Mouse (Mus musculus) retina, postnatal 7 days (tissue): ENCODE measurements around the gene Krtdap.
"Not testable (repeated sequence)": the region's sequence is repeated elsewhere in the genome, so short reads cannot be mapped to it uniquely, and the experiment has no call there.

Experiments
- DNase-seq: peaks from one replicate; pipeline ENCODE4 v3.0.0-alpha.2; 2012; ENCODE audit warnings: low read depth, low spot score

Krtdap gene

DNA sequence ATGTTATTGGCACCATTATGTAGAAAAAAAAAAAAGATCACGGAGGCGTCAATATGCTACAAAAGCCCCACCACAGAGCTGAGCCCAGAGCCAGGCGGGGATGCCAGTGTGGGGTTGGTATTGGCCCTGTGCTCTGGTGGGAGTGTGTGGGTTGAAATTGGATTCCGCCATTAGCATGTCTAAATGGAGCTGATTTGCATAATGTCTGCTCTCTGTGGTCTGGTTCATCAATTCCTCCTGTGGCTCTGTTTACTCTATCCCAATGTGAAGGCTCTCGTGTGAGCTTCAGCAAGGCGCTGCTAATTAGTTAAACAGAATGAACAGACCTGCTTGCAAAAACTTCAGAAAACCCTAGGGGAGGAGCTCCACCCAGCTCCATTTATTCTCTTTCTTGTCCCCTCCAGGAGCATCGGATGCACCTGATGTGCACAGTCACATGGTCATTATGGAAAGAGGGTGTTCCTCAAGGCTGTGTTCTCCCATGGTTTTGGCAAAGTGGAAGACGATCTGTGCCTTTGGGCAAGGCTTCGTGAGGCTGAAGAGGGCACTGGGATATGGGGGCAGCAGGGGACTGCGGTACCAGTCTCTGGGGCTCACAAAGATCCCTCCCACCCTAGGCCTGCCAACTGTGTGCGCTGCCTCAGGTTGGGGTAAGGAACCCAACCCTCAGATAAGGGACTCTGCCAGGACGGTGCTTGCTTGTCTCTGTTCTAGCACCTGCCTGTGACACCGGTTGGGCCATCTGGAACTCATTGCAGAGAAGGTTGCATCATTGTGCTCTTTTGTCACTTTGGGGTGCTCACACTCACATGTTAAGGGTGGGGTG lies 1.8 kb upstream of the Krtdap start:
- no peak for DNase-seq

GRCm38 (mm10) chr7:30790141-30790540 lies 2.4 kb downstream of the Krtdap start:
- DNase-seq: no peak

- DNase-seq: no peak
These were observed 4.2 kb downstream of the Krtdap start for GRCm38 (mm10) chr7:30791921-30792320.

DNA sequence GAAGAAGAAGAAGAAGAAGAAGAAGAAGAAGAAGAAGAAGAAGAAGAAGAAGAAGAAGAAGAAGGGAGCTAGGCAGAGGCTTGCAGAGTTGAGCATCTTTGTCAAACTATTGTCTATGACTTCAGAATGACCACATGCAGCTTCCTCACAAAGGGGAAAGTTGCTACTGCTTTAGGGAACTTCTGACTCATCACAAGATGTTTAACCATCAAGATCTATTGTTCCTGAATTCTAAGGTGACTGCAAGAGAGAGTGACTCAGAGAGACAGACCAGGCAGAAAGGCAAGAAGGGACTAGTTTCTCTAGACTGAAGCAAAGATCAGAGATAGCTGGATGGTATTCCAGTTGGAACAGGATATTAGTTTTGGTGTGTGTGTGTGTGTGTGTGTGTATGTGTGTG lies 7.2 kb downstream of the Krtdap start:
- no peak for DNase-seq

DNA sequence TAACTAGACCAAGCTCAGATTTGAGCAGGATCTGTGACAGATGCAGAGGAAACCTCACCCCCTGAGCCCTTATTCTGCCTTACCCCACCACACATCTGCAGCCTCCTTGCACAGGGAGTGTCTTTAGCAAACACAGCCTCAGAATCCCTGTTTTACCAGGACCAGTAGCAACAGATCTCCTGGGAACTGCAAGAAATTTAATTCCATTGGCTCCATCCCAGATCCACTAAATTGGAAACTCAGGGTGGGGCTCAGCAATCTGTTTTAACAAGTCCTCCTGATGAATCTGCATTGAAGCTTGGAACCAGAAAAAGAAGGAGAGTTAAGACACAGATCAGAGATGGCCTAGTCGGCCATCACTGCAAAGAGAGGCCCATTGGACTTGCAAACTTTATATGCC lies 9.1 kb downstream of the Krtdap start:
- no peak for DNase-seq

- no peak for DNase-seq
These were observed 13.0 kb downstream of the Krtdap start for GRCm38 (mm10) chr7:30800653-30801052.

DNA sequence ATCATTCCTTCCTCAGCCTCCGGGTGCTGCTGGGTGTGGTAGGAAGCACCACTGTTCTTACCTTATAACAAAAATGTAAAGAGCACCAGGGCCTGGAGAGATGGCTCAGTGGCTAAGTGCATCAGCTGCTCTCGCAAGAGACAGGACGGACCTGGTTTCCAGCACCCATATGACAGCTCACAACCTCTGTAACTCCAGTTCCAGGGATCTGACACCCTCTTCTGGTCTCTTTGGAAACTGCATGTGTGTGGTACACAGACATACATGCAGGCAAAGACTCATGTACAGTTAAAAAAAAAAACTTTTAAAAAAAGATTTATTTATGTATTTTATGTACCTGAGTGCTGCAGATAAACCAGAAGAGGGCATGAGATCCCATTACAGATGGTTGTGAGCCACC lies 15.6 kb downstream of the Krtdap start:
- no peak for DNase-seq

GRCm38 (mm10) chr7:30804026-30804715 lies 16.5 kb downstream of the Krtdap start:
- DNase-seq: no peak

GRCm38 (mm10) chr7:30805924-30806323 lies 18.2 kb downstream of the Krtdap start:
- no peak for DNase-seq

GRCm38 (mm10) chr7:30810319-30810718 lies 22.6 kb downstream of the Krtdap start:
- DNase-seq: no peak

DNA sequence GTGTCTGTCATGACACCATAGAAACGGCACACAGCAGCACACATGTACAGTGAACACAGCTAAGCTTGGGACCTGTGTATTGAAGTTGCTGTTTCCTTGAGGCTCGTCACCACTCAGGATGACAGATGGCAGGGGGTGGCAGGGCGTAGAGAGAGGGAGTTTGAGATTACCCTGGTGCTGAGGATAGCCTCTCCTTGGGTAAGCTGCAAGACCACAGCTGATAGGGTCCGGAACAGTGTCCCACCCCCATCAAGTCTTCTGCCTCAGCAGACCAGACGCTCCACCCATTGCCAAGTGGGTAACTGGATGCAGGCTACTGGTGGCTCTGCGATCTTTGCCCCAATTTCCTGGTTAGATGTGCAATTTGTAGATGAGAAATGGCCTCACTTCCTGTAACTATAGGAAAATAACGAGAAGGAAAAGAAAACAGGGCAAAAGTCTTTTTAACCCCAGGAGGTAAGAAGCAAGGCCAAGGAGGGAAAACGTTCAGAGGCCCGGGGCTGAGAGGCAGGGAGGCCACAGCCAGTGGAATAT lies 24.1 kb downstream of the Krtdap start:
- no peak for DNase-seq

GRCm38 (mm10) chr7:30812291-30812807 lies 24.7 kb downstream of the Krtdap start:
- DNase-seq: no peak

- DNase-seq: no peak
These were observed 32.4 kb downstream of the Krtdap start for GRCm38 (mm10) chr7:30820131-30820530.

GRCm38 (mm10) chr7:30820854-30821445 lies 33.3 kb downstream of the Krtdap start:
- no peak for DNase-seq

DNA sequence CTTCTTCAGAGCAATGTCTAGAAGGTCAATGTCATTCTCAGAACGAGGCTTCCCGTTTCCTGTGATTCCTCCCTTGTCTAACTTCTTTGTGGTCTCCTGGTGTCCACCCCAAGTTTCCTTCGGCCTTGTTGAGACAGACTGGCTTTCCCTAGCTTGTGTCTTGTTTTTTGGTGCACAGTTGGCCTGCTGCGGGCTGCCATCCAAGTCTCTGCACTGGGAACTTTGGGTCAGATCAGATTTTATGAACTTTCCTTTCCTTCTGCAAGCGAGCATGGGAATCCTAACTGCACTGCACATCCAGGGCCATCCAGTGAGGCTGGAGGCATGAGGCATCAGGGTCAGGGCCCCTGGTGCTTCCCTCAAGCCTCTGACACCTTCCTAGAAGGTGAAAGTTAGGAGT lies 33.8 kb downstream of the Krtdap start:
- DNase-seq: no peak

- DNase-seq: no peak
These were observed 36.0 kb downstream of the Krtdap start, which contains the start of gene Ffar2 for GRCm38 (mm10) chr7:30823675-30824074. Gene Ffar2, minus strand, starts transcription at chr7:30823775.

GRCm38 (mm10) chr7:30824306-30824705 lies 36.6 kb downstream of the Krtdap start:
- no peak for DNase-seq

DNA sequence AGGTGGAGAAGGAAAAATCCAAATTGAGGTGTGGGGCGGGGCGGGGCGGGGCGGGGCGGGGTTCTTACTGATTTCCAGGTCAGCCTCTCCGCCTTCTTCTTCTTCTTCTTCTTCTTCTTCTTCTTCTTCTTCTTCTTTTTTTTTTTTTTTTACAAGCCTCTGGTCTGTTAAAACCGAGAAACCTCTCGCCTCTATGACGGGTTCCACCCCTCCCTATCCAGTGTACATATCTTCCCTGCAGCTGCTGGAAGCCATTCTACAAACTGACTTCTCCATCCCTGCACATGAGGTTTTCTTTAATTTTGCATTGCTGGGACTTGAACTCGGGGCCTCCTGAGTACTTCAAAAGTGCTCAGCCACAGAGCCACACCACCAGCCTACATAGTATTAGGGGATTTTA lies 39.0 kb downstream of the Krtdap start:
- no peak for DNase-seq

DNA sequence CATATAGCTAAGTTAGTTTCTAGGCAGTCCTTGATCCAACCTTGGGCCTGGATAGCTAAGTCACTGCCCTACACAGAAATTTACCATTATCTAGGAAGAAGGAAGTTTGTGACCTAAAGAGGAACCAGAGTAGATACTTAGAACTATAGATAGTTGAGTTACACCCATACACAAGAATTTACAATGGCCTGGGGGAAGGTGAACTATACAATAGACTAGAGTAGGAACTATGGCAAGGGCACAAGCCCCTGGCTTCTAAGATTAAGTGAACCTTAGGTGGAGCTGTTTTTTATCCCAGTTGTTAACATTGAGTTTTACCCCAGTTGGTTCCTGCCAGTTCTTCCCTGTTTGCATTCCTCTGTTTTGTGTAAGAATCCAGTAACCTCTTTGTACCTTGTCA lies 41.2 kb downstream of the Krtdap start:
- DNase-seq: not testable (repeated sequence)

- no peak for DNase-seq
These were observed 41.7 kb downstream of the Krtdap start for GRCm38 (mm10) chr7:30829428-30829827.

DNA sequence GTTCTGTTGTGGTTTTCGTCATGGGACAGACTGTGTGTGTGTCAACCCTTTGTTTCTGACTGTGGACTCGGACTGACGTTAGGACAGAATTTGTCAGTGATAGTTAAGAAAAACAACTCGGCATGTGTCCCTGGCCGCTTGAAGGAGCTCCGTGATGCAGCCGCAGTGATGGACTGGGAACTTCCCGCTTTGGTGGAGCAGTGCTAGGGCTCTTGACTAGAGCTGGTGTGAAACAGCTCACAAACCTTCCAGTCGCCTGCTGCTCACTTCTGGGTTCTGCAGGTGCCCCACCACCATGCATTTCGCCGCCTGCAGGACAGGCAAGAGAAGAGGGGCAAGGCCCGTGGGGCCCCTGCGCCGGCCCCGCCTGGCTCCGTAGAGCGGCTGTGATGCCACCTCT lies 44.6 kb downstream of the Krtdap start:
- DNase-seq: no peak

- DNase-seq: not testable (repeated sequence)
These were observed 45.0 kb downstream of the Krtdap start for GRCm38 (mm10) chr7:30832684-30833083.
